Mouse (Mus musculus): ENCODE results near the gene Ttll8.

Ttll8 gene

GRCm38 (mm10) chr15:88954368-88955072 is at the start of gene Ttll8:
TSS of gene Ttll8 (minus strand) at chr15:88954418.
- DNase-seq (ENCODE audit: low spot score), result peak; percentile 57

- no peak for DNase-seq (ENCODE audit: low spot score)
These were observed 47.0 kb upstream of the Ttll8 start for GRCm38 (mm10) chr15:89001245-89001644.

GRCm38 (mm10) chr15:89000367-89000766 is 46.1 kb upstream of the Ttll8 start:
- DNase-seq (ENCODE audit: low spot score), result no peak

- DNase-seq (ENCODE audit: low spot score), result no peak
These were observed 44.9 kb upstream of the Ttll8 start for GRCm38 (mm10) chr15:88999124-88999523.

- no peak for DNase-seq (ENCODE audit: low spot score)
These were observed 44.4 kb upstream of the Ttll8 start for GRCm38 (mm10) chr15:88998636-88999035.

GRCm38 (mm10) chr15:88989236-88989635 is 35.0 kb upstream of the Ttll8 start:
- no peak for DNase-seq (ENCODE audit: low spot score)

GRCm38 (mm10) chr15:88982534-88983079 is 28.4 kb upstream of the Ttll8 start, which contains the start of gene Mov10l1:
TSS of gene Mov10l1 (plus strand) at chr15:88982909.
- DNase-seq (ENCODE audit: low spot score), result peak; percentile 77

- no peak for DNase-seq (ENCODE audit: low spot score)
These were observed 24.9 kb upstream of the Ttll8 start for GRCm38 (mm10) chr15:88979138-88979446.

- DNase-seq (ENCODE audit: low spot score), result no peak
These were observed 24.3 kb upstream of the Ttll8 start, which contains the start of gene Mlc1 for GRCm38 (mm10) chr15:88978281-88979137. TSS of gene Mlc1 (minus strand) at chr15:88979007.

- DNase-seq (ENCODE audit: low spot score), result no peak
These were observed 18.1 kb upstream of the Ttll8 start for GRCm38 (mm10) chr15:88972300-88972699.

- no peak for DNase-seq (ENCODE audit: low spot score)
These were observed 9.9 kb upstream of the Ttll8 start for GRCm38 (mm10) chr15:88964070-88964578.

GRCm38 (mm10) chr15:88957522-88957921 is 3.3 kb upstream of the Ttll8 start:
- DNase-seq (ENCODE audit: low spot score), result no peak

GRCm38 (mm10) chr15:88955342-88955741 is 1.1 kb upstream of the Ttll8 start:
- no peak for DNase-seq (ENCODE audit: low spot score)

- no peak for DNase-seq (ENCODE audit: low spot score)
These were observed 3.0 kb downstream of the Ttll8 start for GRCm38 (mm10) chr15:88951246-88951645.

GRCm38 (mm10) chr15:88946851-88947250 is 7.4 kb downstream of the Ttll8 start:
- DNase-seq (ENCODE audit: low spot score), result no peak

GRCm38 (mm10) chr15:88943896-88944551 is 10.2 kb downstream of the Ttll8 start:
- DNase-seq (ENCODE audit: low spot score), result no peak

- no peak for DNase-seq (ENCODE audit: low spot score)
These were observed 11.4 kb downstream of the Ttll8 start for GRCm38 (mm10) chr15:88942783-88943182.

GRCm38 (mm10) chr15:88937291-88937650 is 16.9 kb downstream of the Ttll8 start:
- no peak for DNase-seq (ENCODE audit: low spot score)

- DNase-seq (ENCODE audit: low spot score), result no peak
These were observed 17.5 kb downstream of the Ttll8 start for GRCm38 (mm10) chr15:88936619-88937290.

- no peak for DNase-seq (ENCODE audit: low spot score)
These were observed 20.1 kb downstream of the Ttll8 start for GRCm38 (mm10) chr15:88934141-88934540.

- no peak for DNase-seq (ENCODE audit: low spot score)
These were observed 21.6 kb downstream of the Ttll8 start for GRCm38 (mm10) chr15:88932667-88933066.

GRCm38 (mm10) chr15:88921992-88922310 is 32.3 kb downstream of the Ttll8 start:
- DNase-seq (ENCODE audit: low spot score), result no peak
